Mouse (Mus musculus) hindbrain, embryonic 15.5 days (tissue): Measurements from ENCODE around the gene 5730596B20Rik. TPM values are rescaled to one million over a fixed set of nuclear protein-coding genes. Genes with fewer than 3 reads are reported as not detected.

Source experiments
- ATAC-seq: fragments of 200-750 bp; cut with Nextera tagmentation; 2 replicates; pipeline ENCODE4 v1.8.0; 2017; ENCODE audit warnings: low read depth, moderate number of reproducible peaks, moderate TSS enrichment; ENCODE audit not compliant: low FRiP score
- H3K27ac ChIP-seq: fragments of 300-500 bp; sonication (generic); replicated peaks from 2 replicates; pipeline ENCODE4 v1.5.1; 2015; ENCODE audit warnings: mild to moderate bottlenecking, inconsistent platforms
- H3K27me3 ChIP-seq: fragments of 300-500 bp; sonication (generic); 2 replicates; pipeline ENCODE4 v1.6.1; 2015; ENCODE audit warnings: control low read depth, inconsistent platforms
- H3K36me3 ChIP-seq: fragments of 300-500 bp; sonication (generic); 2 replicates; pipeline ENCODE4 v1.6.1; 2015; ENCODE audit warnings: control low read depth, inconsistent platforms
- H3K4me1 ChIP-seq: fragments of 300-500 bp; sonication (generic); replicated peaks from 2 replicates; pipeline ENCODE4 v1.6.1; 2015; ENCODE audit warnings: control low read depth, inconsistent platforms
- H3K4me2 ChIP-seq: fragments of 300-500 bp; sonication (generic); 2 replicates; pipeline ENCODE4 v1.6.1; 2015; ENCODE audit warnings: moderate library complexity, mild to moderate bottlenecking, inconsistent platforms
- H3K4me3 ChIP-seq: fragments of 300-500 bp; sonication (generic); 2 replicates; pipeline ENCODE4 v1.5.1; 2015; ENCODE audit warnings: mild to moderate bottlenecking, inconsistent platforms
- H3K9ac ChIP-seq: fragments of 300-500 bp; sonication (generic); 2 replicates; pipeline ENCODE4 v1.6.1; 2015; ENCODE audit warnings: inconsistent platforms
- H3K9me3 ChIP-seq: fragments of 300-500 bp; sonication (generic); 2 replicates; pipeline ENCODE4 v1.6.1; 2016; ENCODE audit warnings: control low read depth, inconsistent platforms
- WGBS: fragments of 180-500 bp; shearing (Covaris S2); methylation state at CpG from one replicate; pipeline ENCODE4 v1.1.7; 2015; 5-methylcytosine and 5-hydroxymethylcytosine counted together
- polyA plus RNA-seq: library from polyadenylated mRNA; unstranded; fragments of >200 nt; fragmentation: Nextera tagmentation; extraction: Ambion mirVana; gene quantifications from 2 replicates; pipeline ENCODE4 v1.2.1, GENCODE M21; 2015

5730596B20Rik gene
- polyA plus RNA-seq, result 4.0 and 4.3 TPM in 2 replicates

GRCm38 (mm10) chr6:52177061-52177735, at the start of gene 5730596B20Rik:
Gene 5730596B20Rik (plus strand): TSS chr6:52177498.
- no peak for ATAC-seq
- H3K4me2 ChIP-seq, result peak within 1 kb of the TSS; percentile 97
- no peaks in the 10 kb centered on the region for H3K9me3 ChIP-seq
- 3% methylated on average over 36 of the region's 36 CpGs for WGBS
- peak within 1 kb of the TSS; percentile 92 for H3K27ac ChIP-seq
- H3K27me3 ChIP-seq, result peaks cover 24% of the 10 kb centered on the region
- peak within 1 kb of the TSS; percentile 51 for H3K4me3 ChIP-seq
- peak within 1 kb of the TSS; percentile 64 for H3K9ac ChIP-seq
- H3K36me3 ChIP-seq, result no peaks in the 10 kb centered on the region
- peaks cover 13% of the 10 kb centered on the region for H3K4me1 ChIP-seq

GRCm38 (mm10) chr6:52137841-52138535, 39.3 kb upstream of the 5730596B20Rik start:
- Histone ChIP-seq H3K27me3 (no peaks in the 10 kb centered on the region), H3K36me3 (no peaks in the 10 kb centered on the region), H3K9ac (no peak overlapping the region), H3K27ac (no peak overlapping the region), H3K4me2 (no peak overlapping the region), H3K4me3 (no peak overlapping the region), H3K4me1 (peaks cover 16% of the 10 kb centered on the region), H3K9me3 (no peaks in the 10 kb centered on the region)
- ATAC-seq, result no peak
- WGBS, result 38% methylated on average over 9 of the region's 9 CpGs

GRCm38 (mm10) chr6:52138576-52138975, 38.7 kb upstream of the 5730596B20Rik start:
- Histone ChIP-seq H3K4me1 (peaks cover 16% of the 10 kb centered on the region), H3K9ac (no peak overlapping the region), H3K36me3 (no peaks in the 10 kb centered on the region), H3K27ac (no peak overlapping the region), H3K9me3 (no peaks in the 10 kb centered on the region), H3K4me3 (no peak overlapping the region), H3K27me3 (no peaks in the 10 kb centered on the region), H3K4me2 (no peak overlapping the region)
- no peak for ATAC-seq
- WGBS, result 55% methylated on average over 10 of the region's 10 CpGs

- no peak for ATAC-seq
These were observed 38.2 kb upstream of the 5730596B20Rik start for GRCm38 (mm10) chr6:52139115-52139514.

GRCm38 (mm10) chr6:52150401-52150966, 26.8 kb upstream of the 5730596B20Rik start:
- Histone ChIP-seq H3K9me3 (no peaks in the 10 kb centered on the region), H3K9ac (no peak overlapping the region), H3K4me1 (no peaks in the 10 kb centered on the region), H3K27me3 (peaks cover 65% of the 10 kb centered on the region), H3K4me2 (no peak overlapping the region), H3K36me3 (no peaks in the 10 kb centered on the region), H3K4me3 (no peak overlapping the region), H3K27ac (no peak overlapping the region)
- WGBS, result 10% methylated on average over 16 of the region's 16 CpGs
- no peak for ATAC-seq

More at GRCm38 (mm10) chr6:52139115-52139514, 38.2 kb upstream of the 5730596B20Rik start:
- H3K4me1 ChIP-seq, result peaks cover 16% of the 10 kb centered on the region
- H3K36me3 ChIP-seq, result no peaks in the 10 kb centered on the region
- no peak overlapping the region for H3K4me2 ChIP-seq
- no peaks in the 10 kb centered on the region for H3K9me3 ChIP-seq
- H3K9ac ChIP-seq, result no peak overlapping the region
- no peak overlapping the region for H3K27ac ChIP-seq
- H3K4me3 ChIP-seq, result no peak overlapping the region
- 77% methylated on average over 5 of the region's 5 CpGs for WGBS
- no peaks in the 10 kb centered on the region for H3K27me3 ChIP-seq

- H3K36me3 ChIP-seq, result no peaks in the 10 kb centered on the region
- peaks cover 72% of the 10 kb centered on the region for H3K27me3 ChIP-seq
- H3K4me1 ChIP-seq, result no peaks in the 10 kb centered on the region
- H3K4me2 ChIP-seq, result no peak overlapping the region
- ATAC-seq, result no peak
- H3K4me3 ChIP-seq, result no peak overlapping the region
- WGBS, result 30% methylated on average over 4 of the region's 4 CpGs
- H3K27ac ChIP-seq, result no peak overlapping the region
- H3K9me3 ChIP-seq, result no peaks in the 10 kb centered on the region
- H3K9ac ChIP-seq, result no peak overlapping the region
These were observed 25.7 kb upstream of the 5730596B20Rik start for GRCm38 (mm10) chr6:52151571-52151970.

GRCm38 (mm10) chr6:52152226-52153193, 24.8 kb upstream of the 5730596B20Rik start:
- Histone ChIP-seq H3K36me3 (no peaks in the 10 kb centered on the region), H3K9ac (no peak overlapping the region), H3K4me2 (no peak overlapping the region), H3K4me1 (peaks cover 2% of the 10 kb centered on the region; the same call in 1 of the 2 replicates), H3K27me3 (peaks cover 75% of the 10 kb centered on the region), H3K9me3 (no peaks in the 10 kb centered on the region), H3K4me3 (no peak overlapping the region), H3K27ac (no peak overlapping the region)
- ATAC-seq, result no peak
- 12% methylated on average over 16 of the region's 16 CpGs for WGBS

- Histone ChIP-seq H3K4me2 (no peak overlapping the region), H3K4me1 (peaks cover 9% of the 10 kb centered on the region)
- ATAC-seq, result no peak
These were observed 24.0 kb upstream of the 5730596B20Rik start for GRCm38 (mm10) chr6:52153270-52153669.

GRCm38 (mm10) chr6:52154044-52154443, 23.3 kb upstream of the 5730596B20Rik start:
- Histone ChIP-seq H3K4me1 (peaks cover 15% of the 10 kb centered on the region), H3K36me3 (no peaks in the 10 kb centered on the region), H3K27me3 (peaks cover 73% of the 10 kb centered on the region), H3K27ac (no peak overlapping the region), H3K4me2 (no peak overlapping the region), H3K9me3 (no peaks in the 10 kb centered on the region), H3K9ac (no peak overlapping the region), H3K4me3 (no peak overlapping the region)
- no peak for ATAC-seq
- WGBS, result 29% methylated on average over 5 of the region's 5 CpGs

More at GRCm38 (mm10) chr6:52153270-52153669, 24.0 kb upstream of the 5730596B20Rik start:
- Histone ChIP-seq H3K9me3 (no peaks in the 10 kb centered on the region), H3K4me3 (no peak overlapping the region), H3K27ac (no peak overlapping the region), H3K36me3 (no peaks in the 10 kb centered on the region), H3K27me3 (peaks cover 73% of the 10 kb centered on the region), H3K9ac (no peak overlapping the region)
- 5% methylated on average over 6 of the region's 6 CpGs for WGBS

- no peak overlapping the region for H3K4me2 ChIP-seq
- H3K27me3 ChIP-seq, result peaks cover 60% of the 10 kb centered on the region
- H3K9ac ChIP-seq, result no peak overlapping the region
- no peak overlapping the region for H3K27ac ChIP-seq
- no peaks in the 10 kb centered on the region for H3K36me3 ChIP-seq
- 51% methylated on average over 3 of the region's 3 CpGs for WGBS
- no peaks in the 10 kb centered on the region for H3K9me3 ChIP-seq
- H3K4me1 ChIP-seq, result peaks cover 30% of the 10 kb centered on the region
- H3K4me3 ChIP-seq, result no peak overlapping the region
- no peak for ATAC-seq
These were observed 21.8 kb upstream of the 5730596B20Rik start for GRCm38 (mm10) chr6:52155471-52155870.

- H3K4me1 ChIP-seq, result peaks cover 31% of the 10 kb centered on the region
- WGBS, result 6% methylated on average over 20 of the region's 20 CpGs
- H3K9ac ChIP-seq, result no peak overlapping the region
- ATAC-seq, result no peak
- H3K4me2 ChIP-seq, result peak overlapping the region; percentile 97
- H3K27me3 ChIP-seq, result peaks cover 57% of the 10 kb centered on the region
- H3K4me3 ChIP-seq, result peak overlapping the region; percentile 87
- H3K27ac ChIP-seq, result no peak overlapping the region
- H3K9me3 ChIP-seq, result no peaks in the 10 kb centered on the region
- no peaks in the 10 kb centered on the region for H3K36me3 ChIP-seq
These were observed 20.6 kb upstream of the 5730596B20Rik start for GRCm38 (mm10) chr6:52156551-52157200.
